Mouse (Mus musculus) kidney, postnatal 10 days (tissue): ENCODE measurements around the gene Trappc10.

Source experiments
- DNase-seq: peaks from one replicate; pipeline ENCODE4 v3.0.0; 2021; ENCODE audit warnings: mixed read lengths

The Trappc10 gene

DNA sequence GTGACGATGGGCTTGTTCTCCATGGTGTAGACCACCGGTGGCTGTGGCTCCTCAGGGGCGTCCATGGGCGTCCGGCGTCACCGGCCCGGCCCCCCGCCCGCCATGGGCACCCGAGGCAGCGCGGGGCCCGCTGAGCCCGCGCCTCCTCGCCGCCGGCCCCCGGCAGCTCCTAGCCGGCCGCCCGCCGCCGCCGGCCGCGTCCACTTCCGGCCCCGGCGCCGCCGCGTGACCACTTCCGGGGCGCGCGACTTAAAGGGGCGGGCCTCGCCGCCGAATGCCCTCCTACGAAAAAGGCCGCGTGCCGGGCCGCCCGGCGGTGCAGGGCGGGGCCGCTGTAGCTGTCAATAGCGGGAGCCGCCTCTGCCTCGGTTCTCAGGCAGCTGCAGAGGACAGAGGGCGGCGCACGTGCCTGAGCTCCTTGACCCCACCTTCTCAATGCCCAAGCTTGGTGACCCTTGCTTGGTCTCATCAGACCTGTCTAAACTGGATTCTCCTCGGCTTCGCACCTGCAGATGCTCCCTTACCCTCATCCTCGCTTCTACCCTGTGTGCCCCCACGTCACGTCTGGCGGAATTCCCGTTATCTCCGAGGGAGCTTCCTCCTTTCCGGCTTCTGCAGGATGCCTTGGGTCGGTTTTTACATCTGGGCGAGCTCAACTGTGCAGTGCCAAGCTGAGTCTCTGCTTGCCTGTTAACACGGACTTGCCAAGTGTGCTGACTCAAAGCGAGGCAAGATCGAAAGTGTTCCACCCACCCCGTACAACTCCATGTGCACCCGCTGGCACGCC, at the start of gene Trappc10:
TSS of gene Trappc10 (minus strand) at position 204 of the 787 bp plus-strand sequence.
- peak; percentile 91 for DNase-seq

DNA sequence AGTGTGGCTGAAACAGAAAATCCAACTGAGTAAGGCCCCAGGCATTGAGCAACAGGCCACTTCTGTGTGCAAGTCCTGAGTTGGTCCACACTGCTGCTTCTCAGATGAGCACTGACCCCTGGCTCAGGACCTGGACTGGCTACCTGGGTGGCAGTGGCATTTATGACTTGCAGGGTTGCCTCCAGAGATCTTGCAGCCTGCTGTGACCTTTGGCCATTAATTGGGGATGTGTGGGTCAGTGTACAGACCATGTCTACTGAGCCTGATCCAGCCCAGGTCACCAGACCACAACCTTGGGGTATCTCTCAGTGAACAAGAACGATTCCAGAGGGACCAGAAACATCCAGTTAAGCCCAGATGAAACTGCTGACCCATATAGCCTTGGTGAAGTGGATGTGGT, 49.1 kb upstream of the Trappc10 start:
- DNase-seq = no peak

DNA sequence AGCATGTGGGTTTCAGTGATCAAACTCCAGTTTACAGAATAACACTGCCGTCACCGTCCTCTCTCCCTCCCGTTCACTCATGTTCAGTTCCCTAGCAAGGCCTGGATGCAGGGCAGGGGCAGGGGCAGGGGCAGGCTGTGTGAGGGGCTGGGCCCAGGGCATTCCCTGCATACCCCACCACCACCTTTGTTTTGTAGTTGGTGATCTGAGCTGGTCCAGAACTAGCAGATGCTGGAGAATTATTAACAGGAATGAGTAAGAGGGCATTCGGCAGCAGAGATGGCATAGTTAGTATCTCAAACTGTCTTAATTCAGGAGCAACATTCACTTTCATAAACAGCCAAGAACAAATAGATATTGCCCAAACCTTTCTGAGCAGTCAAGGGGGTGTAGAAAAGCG, 47.9 kb upstream of the Trappc10 start:
- DNase-seq = peak; percentile 47

DNA sequence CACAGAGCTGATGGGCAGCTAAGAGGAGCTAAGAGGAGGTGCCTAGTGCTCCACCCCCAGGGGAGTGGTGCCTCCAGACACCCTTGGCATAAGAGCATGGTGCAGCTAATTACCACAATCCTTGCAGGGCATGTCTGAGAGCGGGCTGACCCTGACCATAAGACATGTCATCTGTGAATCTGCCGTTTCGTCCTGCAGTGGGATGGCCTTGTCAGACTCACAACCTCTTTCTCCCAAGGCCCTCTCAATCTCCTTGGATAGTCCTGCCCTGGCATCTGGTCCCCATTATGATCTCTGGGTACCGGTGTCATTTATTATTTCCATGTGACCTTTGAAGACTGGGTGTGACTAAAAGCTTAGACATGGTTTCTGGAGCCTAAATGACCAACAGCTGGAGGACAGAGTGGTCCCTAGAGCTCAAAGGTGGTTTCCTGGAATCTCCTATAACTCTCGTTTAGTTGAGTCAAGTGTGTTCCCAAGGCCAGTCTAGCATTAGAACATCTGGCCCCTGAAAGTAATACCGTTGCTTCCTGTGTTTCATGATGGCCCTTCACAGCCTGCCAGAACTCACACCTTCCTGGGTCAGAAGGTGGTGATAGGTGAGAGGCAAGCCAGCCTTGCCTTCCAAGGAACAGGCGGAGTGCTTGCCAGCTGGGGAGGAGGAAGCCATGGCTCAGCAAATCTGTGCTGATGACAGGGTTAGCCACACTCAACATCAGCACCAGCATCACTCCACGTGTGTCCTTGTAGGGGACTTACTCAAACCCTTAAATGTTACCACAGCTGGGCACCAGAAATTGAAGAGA, 46.5 kb upstream of the Trappc10 start:
- no peak for DNase-seq

DNA sequence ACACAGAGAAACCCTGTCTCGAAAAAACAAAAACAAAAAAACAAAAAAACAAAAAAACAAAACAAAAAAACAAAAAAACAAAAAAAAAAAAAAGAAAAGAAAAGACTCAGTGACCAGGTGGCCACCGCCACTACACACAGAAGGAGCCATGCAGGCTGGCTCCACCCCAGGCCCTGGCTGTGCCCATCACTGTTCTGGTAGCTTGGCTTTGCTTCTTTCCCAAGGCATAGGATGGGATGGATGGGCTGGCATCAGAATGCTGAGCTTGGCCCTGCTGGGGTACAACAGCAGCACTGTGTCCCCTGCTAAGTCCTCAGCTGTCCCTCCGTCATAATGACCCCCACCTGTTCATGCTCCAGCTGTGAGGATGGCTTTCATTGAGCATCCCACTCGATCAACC, 44.5 kb upstream of the Trappc10 start:
- DNase-seq = no peak

DNA sequence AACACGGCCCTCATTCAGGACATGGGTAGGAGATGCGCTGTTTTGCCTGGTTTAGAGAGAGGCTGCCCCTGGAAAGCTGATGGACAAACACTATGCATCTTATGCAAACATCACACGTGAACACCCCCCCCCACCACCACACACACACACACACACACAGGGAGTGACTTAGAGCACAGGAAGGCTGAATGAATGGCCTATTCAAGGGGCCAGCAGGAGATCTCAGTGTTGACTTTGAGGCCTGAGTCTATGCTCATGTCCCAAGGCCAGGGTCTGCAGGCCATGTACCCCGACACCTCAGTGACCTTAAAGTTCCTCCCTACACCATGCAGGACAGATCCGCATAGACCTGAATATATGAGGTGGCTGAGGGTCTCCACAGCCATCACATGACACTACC, 43.7 kb upstream of the Trappc10 start:
- DNase-seq = no peak

DNA sequence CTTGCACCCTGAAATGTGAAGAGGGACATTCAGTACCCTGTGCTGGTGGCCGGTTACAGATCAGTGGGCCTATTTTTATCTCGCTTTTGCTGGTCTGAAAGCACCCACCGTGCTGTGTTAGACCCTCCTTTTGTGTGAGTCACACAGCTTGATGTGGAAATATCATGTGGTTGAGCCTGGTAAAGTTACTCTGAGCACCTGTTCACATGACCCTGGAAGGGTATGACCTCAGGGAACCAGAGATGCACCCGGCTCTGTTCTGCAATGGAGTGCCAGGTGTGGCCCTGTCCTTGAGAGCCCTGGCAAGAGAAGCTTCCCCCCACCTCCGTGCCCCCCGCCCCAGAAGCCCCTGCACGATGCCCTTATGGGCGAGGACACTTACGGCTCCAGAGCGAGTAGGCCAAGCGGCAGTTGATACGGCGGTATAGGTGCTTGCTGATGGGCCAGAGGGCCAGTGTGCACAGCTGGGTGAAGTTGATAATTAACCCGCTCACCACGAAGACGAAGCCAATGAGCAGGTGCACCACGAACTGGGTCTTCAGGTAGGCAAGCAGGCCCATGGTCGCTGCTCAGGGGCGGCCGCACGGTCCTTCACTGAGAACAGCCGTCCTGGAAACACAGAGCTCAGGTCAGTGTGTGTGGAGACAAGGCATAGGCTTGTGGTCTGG, 43.2 kb upstream of the Trappc10 start:
- DNase-seq = peak; percentile 48

DNA sequence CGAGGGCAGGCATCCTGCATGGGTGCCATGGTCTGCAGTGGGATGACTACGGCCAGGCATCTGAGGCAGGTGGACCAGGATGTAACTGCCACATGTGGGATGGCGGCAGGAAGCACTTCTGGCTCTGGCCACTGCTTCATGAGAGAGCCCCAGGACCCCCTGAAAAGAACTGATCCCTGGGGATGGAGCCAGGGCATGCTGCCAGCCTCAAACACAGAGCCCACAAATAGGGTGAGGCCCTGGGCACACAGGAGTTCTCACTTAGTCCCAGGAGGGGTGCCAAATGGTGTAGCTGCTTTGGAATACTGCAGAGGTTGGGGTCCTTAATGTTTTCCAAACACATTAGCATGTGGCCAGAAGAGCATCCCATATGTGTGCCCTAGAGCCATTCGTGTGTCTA, 41.5 kb upstream of the Trappc10 start:
- DNase-seq = no peak

DNA sequence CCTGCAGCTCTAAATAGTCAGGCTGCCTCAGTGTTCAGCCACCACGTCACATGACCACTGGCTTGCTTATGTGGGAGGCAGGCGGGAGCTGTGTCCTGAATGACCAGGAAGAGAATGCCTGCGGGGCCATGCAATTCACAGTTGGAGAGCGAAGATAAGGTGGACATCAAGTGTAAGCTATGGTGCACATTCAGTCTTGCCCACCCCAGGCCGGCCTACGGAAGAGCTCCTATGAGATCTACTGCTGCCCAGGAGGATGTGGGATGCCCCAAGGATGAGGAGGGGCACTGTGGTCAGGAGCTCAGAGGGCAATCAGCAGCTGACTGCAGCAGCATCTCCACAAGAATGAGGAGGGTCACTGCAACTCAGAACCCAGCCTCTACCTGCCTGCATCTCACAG, 41.0 kb upstream of the Trappc10 start:
- DNase-seq = no peak

DNA sequence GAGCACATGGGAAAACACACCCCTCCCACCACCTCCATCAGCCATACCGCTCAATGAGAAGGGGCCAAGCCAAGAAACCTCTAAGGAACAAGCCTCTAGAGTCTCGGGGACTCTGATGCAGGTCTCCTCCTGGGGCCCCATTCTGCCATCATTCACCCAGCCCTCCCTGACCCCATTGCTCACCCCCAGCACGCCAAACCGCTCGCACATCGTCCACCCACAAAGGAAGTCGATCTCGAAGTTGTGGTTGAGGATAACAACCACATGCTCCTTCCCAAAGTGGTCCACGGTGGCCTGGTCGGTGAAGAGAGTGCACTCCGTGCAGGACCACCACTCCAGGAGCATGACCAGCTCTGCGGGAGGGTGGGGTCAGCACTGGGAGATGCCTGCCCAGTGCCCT, 40.4 kb upstream of the Trappc10 start:
- no peak for DNase-seq

DNA sequence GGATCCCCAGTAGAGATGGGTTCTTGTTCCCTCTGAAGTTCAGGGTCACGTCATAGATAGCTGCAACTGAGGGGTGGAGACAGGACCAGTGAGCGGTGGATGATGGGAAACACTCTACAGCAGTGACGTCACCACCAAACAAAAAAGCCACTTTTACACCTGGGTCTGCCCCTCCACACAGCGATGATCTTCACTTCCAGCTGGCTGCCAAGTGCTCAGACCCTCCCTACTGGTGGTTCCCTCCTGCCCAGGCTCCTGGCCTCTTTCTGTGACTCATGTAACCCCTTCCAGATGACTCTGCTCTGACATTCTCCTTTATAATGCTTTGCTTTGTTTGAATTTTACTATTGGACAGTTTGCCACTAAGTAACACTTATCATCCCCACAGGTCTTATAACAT, 38.0 kb upstream of the Trappc10 start:
- DNase-seq = no peak

DNA sequence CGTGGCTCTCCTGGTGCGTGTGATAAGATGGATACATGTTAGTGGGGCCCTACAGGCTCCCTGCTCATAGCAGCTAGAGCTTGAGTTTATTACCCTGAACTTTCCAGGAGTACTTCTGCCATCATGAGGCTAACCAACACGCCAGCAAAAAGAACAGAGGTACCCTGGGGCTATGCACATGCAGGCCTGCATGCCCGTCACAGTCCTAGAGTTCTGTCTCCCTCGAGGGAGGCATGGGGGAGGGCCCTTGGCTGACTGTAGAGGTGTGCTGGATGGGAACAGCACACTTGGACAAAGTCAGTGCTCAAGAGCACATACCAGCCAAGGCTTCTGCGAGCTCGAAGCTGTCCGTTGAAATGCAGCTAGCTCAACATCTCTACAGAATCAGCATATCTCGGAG, 36.0 kb upstream of the Trappc10 start:
- DNase-seq = no peak

DNA sequence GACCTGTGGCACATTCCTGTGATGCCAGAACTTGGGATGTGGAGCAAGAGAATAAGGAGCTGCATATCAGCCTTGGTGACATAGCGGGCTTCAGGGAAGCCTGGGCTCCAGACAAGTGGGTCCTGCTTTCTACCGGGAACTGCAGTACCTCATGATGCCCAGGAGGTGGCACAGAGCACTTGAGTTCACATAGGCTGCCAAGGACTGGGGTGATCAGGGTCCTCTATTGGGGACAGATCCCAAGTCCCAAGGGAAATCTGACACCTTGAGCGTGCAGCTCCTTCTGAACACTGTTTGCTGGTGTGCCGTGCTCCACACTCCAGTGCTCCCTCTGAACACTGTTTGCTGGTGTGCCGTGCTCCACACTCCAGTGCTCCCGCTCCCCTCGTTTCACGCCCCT, 34.8 kb upstream of the Trappc10 start:
- DNase-seq = peak; percentile 71

DNA sequence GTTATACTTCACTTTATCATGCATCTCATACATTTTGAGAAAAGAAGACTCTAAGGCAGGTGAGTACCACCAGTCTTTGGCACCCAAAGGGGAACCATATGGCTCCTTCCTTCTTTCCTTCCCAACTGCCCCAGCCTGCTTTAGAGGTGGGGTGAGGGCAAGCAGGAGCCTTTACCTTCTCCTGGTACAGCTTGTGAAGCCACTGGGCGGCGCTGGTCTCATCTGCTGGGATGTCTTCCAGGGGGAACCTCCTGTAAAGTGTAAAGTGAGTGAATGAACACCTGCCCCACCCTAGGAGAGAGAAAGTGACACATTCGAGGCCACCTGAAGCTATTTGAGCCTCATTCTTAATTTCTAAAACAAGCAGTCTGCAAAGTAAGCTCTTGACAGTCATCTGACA, 33.4 kb upstream of the Trappc10 start:
- DNase-seq = no peak

DNA sequence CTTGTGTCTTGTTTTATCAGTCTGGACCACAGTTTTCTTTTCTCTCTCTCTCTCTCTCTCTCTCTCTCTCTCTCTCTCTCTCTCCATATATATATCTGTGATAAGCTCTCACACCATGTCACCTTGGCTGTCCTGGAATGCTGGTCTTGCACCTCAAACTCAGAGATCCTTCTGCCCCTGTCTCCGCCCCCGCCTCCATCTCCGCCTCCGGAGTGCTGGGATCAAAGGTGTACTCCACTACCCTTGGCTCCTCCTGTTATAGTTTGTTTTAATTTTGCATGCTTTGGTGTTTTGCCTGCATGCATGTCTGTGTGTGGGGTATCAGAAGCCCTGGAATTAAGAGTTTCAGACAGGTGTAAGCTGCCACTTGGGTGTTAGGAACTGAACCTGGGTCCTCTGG, 31.8 kb upstream of the Trappc10 start:
- DNase-seq = no peak

DNA sequence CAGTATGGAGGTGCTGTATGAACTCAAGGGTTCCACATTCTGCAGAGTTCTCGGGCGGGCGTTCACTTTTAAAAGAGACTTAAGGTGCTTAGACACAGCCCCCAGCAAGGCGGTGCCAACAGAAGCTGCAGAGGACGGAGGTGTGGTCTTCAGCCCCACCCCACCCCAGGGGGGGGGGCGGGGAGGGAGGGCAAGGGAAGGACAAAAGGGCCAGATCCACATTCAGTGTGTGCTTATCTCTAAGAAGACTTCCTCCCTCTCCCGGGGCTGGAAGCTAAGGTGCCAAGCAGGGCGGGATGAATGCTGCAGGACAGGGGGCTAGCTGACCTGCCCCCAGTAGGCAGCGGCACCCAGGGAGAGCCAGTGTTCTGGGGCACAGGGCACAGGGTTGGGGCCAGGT, 28.5 kb upstream of the Trappc10 start:
- DNase-seq = peak; percentile 40

DNA sequence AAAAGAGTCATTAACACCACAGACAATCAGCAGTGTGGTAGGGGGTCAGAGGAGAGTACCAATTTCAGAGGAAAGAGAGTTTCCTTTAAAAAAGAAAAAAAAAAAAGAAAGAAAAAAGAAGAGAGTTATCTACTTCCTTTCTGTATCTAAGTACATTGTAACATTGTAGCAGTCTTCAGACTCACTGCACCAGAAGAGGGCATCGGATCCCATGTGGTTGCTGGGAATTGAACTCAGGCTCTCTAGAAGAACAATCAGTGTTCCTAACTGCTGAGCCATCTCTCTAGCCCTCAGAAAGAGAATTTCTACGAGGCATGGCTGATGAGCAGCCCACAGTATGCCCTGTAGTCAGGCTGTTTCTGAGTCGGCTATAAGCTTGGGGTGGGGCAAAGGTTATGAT, 21.4 kb upstream of the Trappc10 start:
- no peak for DNase-seq

DNA sequence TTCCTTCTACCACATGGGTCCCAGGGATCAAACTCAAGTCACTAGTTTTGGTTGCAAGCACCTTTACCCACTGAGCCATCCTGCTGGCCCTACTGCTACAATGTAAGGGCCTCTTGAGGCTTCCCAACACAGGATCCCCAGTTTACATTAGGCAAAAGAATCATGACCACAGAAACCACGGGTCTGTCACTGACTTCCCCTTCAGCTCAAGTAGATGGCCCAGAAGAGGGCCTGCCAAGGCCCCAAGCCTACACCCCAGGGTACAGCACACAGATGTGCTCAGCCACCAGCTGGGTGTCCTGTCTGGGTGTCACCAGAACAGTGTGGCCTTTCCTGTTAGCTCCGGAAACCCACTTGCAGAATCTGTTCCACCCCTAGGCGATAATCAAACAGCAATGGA, 20.3 kb upstream of the Trappc10 start:
- DNase-seq = no peak

DNA sequence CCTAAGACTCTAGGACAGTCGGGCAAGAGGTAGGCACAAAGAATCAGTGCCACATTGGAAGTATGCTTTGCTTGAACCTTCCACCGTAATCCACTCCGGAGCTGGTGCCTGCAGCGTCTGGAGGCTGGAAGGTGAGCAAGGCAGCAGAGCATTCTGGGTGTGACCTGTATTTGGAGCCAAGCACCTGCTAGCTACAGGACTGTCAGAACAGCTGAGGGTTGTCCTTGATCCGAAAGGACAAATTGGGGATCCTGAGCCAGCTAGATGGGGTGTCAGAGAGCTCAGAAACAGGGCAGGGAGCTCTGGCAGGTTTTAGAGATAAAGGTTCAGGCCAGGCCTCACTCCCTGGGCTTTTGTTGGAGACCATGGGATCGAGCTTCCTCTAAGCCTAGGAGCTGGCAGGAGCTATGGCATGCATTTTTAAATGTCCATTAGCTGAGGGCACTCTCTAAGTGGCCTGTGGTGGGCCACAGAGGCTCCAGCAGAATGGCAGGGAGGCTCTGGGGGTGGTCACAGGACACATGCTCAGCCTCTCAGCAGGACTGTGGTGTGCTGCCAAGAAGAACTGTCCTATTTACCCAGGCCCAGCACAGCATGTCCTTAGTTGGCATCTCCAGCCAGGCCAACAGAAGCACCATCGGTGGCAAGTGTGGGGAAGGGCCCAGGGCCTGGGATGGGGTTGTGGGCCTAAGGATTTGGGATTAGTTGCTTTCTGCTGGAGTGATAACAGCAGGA, 16.6 kb upstream of the Trappc10 start:
- DNase-seq = no peak

DNA sequence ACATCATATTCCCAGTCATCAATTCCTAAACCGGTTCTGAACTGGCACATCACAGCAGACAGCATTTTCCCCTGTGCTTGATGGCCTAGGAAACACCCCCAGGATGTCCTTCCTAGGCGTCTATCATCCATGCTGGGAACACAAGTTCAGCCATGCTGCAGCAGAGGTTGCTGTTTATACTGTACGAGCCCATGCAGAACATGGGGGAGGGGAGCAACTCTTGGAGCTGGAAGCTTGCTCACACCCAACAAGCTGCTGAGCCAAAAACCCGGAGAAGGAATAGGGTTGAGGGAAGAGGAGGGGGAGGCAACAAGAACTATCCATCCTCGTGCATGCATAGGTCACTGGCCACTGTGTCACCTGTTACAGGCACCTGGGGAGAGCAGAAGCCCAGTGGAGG, 15.9 kb upstream of the Trappc10 start:
- peak; percentile 57 for DNase-seq

DNA sequence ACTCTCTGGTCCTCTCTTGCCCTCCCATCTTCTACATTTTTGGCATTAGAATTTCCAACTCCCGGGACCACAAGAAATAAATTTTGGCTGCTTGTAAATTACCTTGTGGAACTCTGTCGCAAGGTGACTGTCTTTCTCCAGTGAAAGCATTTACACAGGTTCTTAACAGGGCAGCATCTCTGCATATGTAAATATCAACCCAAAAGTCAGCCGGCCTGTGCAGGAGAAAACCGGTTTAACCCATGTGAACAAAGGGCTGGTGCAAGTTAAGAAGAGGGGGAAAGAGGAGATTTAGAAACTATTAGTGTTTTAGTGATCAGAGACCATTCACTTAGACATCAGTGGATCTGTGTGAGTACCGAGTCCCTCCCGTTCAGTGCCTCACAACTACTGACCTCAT, 15.3 kb upstream of the Trappc10 start:
- no peak for DNase-seq

DNA sequence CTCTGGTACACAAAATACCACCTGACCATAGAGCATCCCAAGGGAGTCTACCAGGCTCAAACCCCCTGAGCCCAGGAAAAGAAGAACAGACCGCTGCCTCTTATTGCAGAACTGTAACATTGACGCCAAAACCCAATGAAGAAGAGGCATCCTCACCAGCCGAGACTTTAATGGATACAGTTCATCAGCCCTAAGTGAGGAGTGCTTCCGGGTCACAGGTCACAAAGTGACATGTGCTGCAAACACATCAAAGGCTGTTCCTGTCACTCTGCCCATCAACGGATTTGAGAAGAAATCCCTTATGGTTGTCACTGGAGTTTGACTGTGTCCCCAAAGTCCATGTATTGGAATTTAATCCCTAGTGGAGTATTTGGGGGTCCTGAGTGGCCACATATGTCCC, 14.8 kb upstream of the Trappc10 start:
- DNase-seq = no peak

DNA sequence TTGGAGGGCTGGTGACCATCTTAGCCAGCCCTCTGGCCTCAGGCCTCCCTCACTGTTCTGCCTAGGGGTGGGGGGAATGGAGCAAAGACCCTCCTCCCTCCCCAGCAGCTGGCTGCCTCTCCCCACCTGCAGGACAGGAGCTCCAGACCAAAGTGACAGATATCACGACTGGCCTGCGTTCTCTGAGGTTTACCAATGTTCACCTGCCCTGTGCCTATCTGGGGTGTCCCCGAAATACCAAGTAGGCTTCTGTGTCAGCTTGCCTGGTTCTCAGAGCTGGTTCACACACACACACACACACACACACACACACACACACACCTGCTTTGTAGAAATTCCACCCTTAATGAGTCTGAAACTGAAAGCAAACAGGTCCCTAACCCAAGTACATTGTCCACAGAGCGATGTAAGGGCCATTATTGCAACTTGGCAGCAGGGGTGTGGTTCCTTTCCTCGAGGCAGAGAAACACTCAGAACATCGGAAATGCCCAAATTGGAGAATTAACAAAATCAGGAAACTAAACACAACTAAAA, 13.8 kb upstream of the Trappc10 start:
- no peak for DNase-seq
